Comparison of ENCODE assay signal across 10 mouse cellular contexts in genomic region chr11:97742591-97742990, GRCm38 (mm10). TPM values are rescaled to one million over a fixed set of nuclear protein-coding genes. Genes with fewer than 3 reads are reported as not detected.
A peak's percentile ranks its signal among the peaks of the same experiment; 100 is the strongest.
DNase-seq lines count a peak whose midpoint lies in the region; ATAC-seq and TF ChIP-seq lines count a peak whose summit lies in the region.
"Had no signal": no experiment of that assay in that cellular context is flagged by ENCODE, and none has a peak within 500 bp of the region (broad histone marks: within the 10 kb centered on the region; RNA-seq: fewer than 3 reads in every experiment).

No protein-coding gene starts in this region.

- H3K4me2 ChIP-seq in heart, embryonic 13.5 days, result peak overlapping the region; percentile 92
- H3K4me2 ChIP-seq in forebrain, embryonic 14.5 days (ENCODE audit: low read length), result peak overlapping the region; percentile 66
- peak overlapping the region; percentile 91; the same call in 1 of the 2 replicates for H3K4me2 ChIP-seq in liver, embryonic 14.5 days (ENCODE audit: low read depth)

- no peak overlapping the region for H3K27ac ChIP-seq in heart, embryonic 13.5 days (replicated peaks)
- H3K27ac ChIP-seq in forebrain, embryonic 14.5 days (ENCODE audit: low read depth, low read length), result no peak overlapping the region
- no peak overlapping the region for H3K27ac ChIP-seq in liver, embryonic 14.5 days

- DNase-seq in heart, postnatal 4 days, result no peak
- DNase-seq in B cell, adult 2 months, result peak; percentile 32 to 37
- DNase-seq in forebrain, embryonic 14.5 days (ENCODE audit: low spot score), result no peak
- DNase-seq in liver, embryonic 14.5 days (ENCODE audit: low read depth in 3 of 3, low spot score in 3 of 3), result no peak
- no peak for DNase-seq in frontal cortex, postnatal 14 days (ENCODE audit: low spot score in 2 of 2)
- no peak for DNase-seq in urinary bladder, adult 2 months (ENCODE audit: low spot score)
- no peak for DNase-seq in lung, adult 2 months
- DNase-seq: thymus, adult 18-20 months had no signal

- no peaks in the 10 kb centered on the region for H3K27me3 ChIP-seq in heart, embryonic 13.5 days (replicated peaks)
- H3K27me3 ChIP-seq in forebrain, embryonic 14.5 days (replicated peaks; ENCODE audit: control insufficient read depth, insufficient read depth, low read length), result no peaks in the 10 kb centered on the region
- no peaks in the 10 kb centered on the region for H3K27me3 ChIP-seq in liver, embryonic 14.5 days (ENCODE audit: control insufficient read depth, insufficient read depth, low read length)

- TF ChIP-seq POLR2A in lung, adult 2 months (IDR thresholded peaks at IDR 0.05; ENCODE audit: borderline replicate concordance, extremely low read depth, low read depth, low read length), result no peak

- peaks cover 31% of the 10 kb centered on the region for H3K4me1 ChIP-seq in heart, embryonic 13.5 days
- peaks cover 15% of the 10 kb centered on the region for H3K4me1 ChIP-seq in forebrain, embryonic 14.5 days (ENCODE audit: control insufficient read depth, insufficient read depth, low read length)
- peaks cover 6 to 20% of the 10 kb centered on the region in 2 experiments; a peak in 3 of 4 replicates for H3K4me1 ChIP-seq in liver, embryonic 14.5 days (replicated peaks; ENCODE audit: control insufficient read depth in 2 of 2, insufficient read depth in 2 of 2, low read length in 1 of 2)
- peaks cover 10% of the 10 kb centered on the region for H3K4me1 ChIP-seq in lung, adult 2 months (ENCODE audit: control insufficient read depth, insufficient read depth, low read length)

- peak overlapping the region; percentile 94 for H3K9ac ChIP-seq in heart, embryonic 13.5 days
- H3K9ac ChIP-seq in forebrain, embryonic 14.5 days (ENCODE audit: low read length), result peak overlapping the region; percentile 29; the same call in 1 of the 2 replicates
- no peak overlapping the region for H3K9ac ChIP-seq in liver, embryonic 14.5 days (replicated peaks)

- no peak for TF ChIP-seq CTCF in liver, embryonic 14.5 days (IDR thresholded peaks at IDR 0.05; ENCODE audit: low read depth)
- no peak for TF ChIP-seq CTCF in lung, adult 2 months (IDR thresholded peaks at IDR 0.05; ENCODE audit: insufficient read depth, low read length)

- H3K4me3 ChIP-seq in heart, embryonic 13.5 days, result peak overlapping the region; percentile 88; the same call in 1 of the 2 replicates
- no peak overlapping the region for H3K4me3 ChIP-seq in forebrain, embryonic 14.5 days (ENCODE audit: low read depth, low read length)
- H3K4me3 ChIP-seq in liver, embryonic 14.5 days (ENCODE audit: insufficient read depth in 1 of 2, low read depth in 2 of 2, low read length in 2 of 2), result no peak overlapping the region; a peak in 1 of 4 replicates
- H3K4me3 ChIP-seq in lung, adult 2 months (replicated peaks; ENCODE audit: extremely low read depth, low read depth, low read length), result no peak overlapping the region

- no peak for ATAC-seq in heart, embryonic 13.5 days (ENCODE audit: extremely low read depth, insufficient number of reproducible peaks, low FRiP score, low TSS enrichment)
- ATAC-seq in forebrain, embryonic 14.5 days, result no peak
- ATAC-seq in liver, embryonic 14.5 days (ENCODE audit: insufficient read depth), result no peak

- no peak for TF ChIP-seq EP300 in liver, embryonic 14.5 days (IDR thresholded peaks at IDR 0.05; ENCODE audit: low read depth)

- 0 out of 2 replicates have a peak, but pooled peaks cover 2% of the 10 kb centered on the region for H3K9me3 ChIP-seq in heart, embryonic 13.5 days
- H3K9me3 ChIP-seq in forebrain, embryonic 14.5 days (replicated peaks; ENCODE audit: control insufficient read depth, low read length), result no peaks in the 10 kb centered on the region
- H3K9me3 ChIP-seq in liver, embryonic 14.5 days (ENCODE audit: control insufficient read depth, low read length), result no peaks in the 10 kb centered on the region

- WGBS in heart, embryonic 13.5 days, result 80% methylated on average over 9 of the region's 9 CpGs
- 69% methylated on average over 9 of the region's 9 CpGs for WGBS in forebrain, embryonic 14.5 days
- WGBS in liver, embryonic 14.5 days (ENCODE audit: insufficient replicate concordance), result 67% methylated on average over 9 of the region's 9 CpGs
- WGBS in lung, adult 2 months, result 80% methylated on average over 9 of the region's 9 CpGs

- peaks cover 28% of the 10 kb centered on the region for H3K36me3 ChIP-seq in heart, embryonic 13.5 days
- peaks cover 17% of the 10 kb centered on the region for H3K36me3 ChIP-seq in forebrain, embryonic 14.5 days (ENCODE audit: control insufficient read depth, insufficient read depth, low read length)
- peaks cover 7% of the 10 kb centered on the region for H3K36me3 ChIP-seq in liver, embryonic 14.5 days (replicated peaks; ENCODE audit: control insufficient read depth, insufficient read depth, low read depth)

RNA-seq across cellular contexts. Expression of gene Pip4k2b, which starts 1.9 kb away (rescaled TPM):
- polyA plus RNA-seq in heart, embryonic 13.5 days (2015; fragmentation: Nextera tagmentation; extraction: Ambion mirVana), result 0.90 and 1.0 TPM in 2 replicates
- total RNA-seq in heart, postnatal 4 days (2021), result 10 to 100 TPM; 19.8 to 21.5 TPM
- polyA plus RNA-seq in forebrain, embryonic 14.5 days (2014; fragmentation: Nextera tagmentation; extraction: Ambion mirVana), result 6.0 and 6.9 TPM in 2 replicates
- 4.4 and 5.0 TPM in 2 replicates for polyA plus RNA-seq in liver, embryonic 14.5 days (2012; rRNA removed)
- 0.56 and 0.61 TPM in 2 replicates for polyA plus RNA-seq in liver, embryonic 14.5 days (2014; fragmentation: Nextera tagmentation; extraction: Ambion mirVana)
- 17.2 and 19.1 TPM in 2 replicates for polyA plus RNA-seq in urinary bladder, adult 2 months (2012; rRNA removed)
- 11.9 and 14.6 TPM in 2 replicates for polyA plus RNA-seq in lung, adult 2 months (2012; rRNA removed)

RNA-seq across cellular contexts. Expression of gene Cwc25, which starts 23.8 kb away (rescaled TPM):
- polyA plus RNA-seq in heart, embryonic 13.5 days (2015; fragmentation: Nextera tagmentation; extraction: Ambion mirVana), result 10.2 and 10.5 TPM in 2 replicates
- 10 to 100 TPM; 10.8 to 11.7 TPM for total RNA-seq in heart, postnatal 4 days (2021)
- 9.9 and 11.1 TPM in 2 replicates for polyA plus RNA-seq in forebrain, embryonic 14.5 days (2014; fragmentation: Nextera tagmentation; extraction: Ambion mirVana)
- 4.5 and 5.7 TPM in 2 replicates for polyA plus RNA-seq in liver, embryonic 14.5 days (2012; rRNA removed)
- 3.5 and 4.5 TPM in 2 replicates for polyA plus RNA-seq in liver, embryonic 14.5 days (2014; fragmentation: Nextera tagmentation; extraction: Ambion mirVana)
- polyA plus RNA-seq in urinary bladder, adult 2 months (2012; rRNA removed), result 15.3 and 16.6 TPM in 2 replicates
- 7.0 and 11.6 TPM in 2 replicates for polyA plus RNA-seq in lung, adult 2 months (2012; rRNA removed)

RNA-seq across cellular contexts. Expression of gene 1700001P01Rik, which starts 33.1 kb away (rescaled TPM):
- not detected in 2 replicates for polyA plus RNA-seq in heart, embryonic 13.5 days (2015; fragmentation: Nextera tagmentation; extraction: Ambion mirVana)
- under 1 TPM in 1 of 2 experiments, not detected in 1; 0.45 TPM for total RNA-seq in heart, postnatal 4 days (2021)
- 0.50 TPM in 1 of 2 replicates, not detected in the other for polyA plus RNA-seq in forebrain, embryonic 14.5 days (2014; fragmentation: Nextera tagmentation; extraction: Ambion mirVana)
- polyA plus RNA-seq in liver, embryonic 14.5 days (2012; rRNA removed), result 0.08 TPM in 1 of 2 replicates, not detected in the other
- not detected in 2 replicates for polyA plus RNA-seq in liver, embryonic 14.5 days (2014; fragmentation: Nextera tagmentation; extraction: Ambion mirVana)
- polyA plus RNA-seq in urinary bladder, adult 2 months (2012; rRNA removed), result 0.13 and 0.41 TPM in 2 replicates
- polyA plus RNA-seq in lung, adult 2 months (2012; rRNA removed), result 0.22 TPM in 1 of 2 replicates, not detected in the other
- total RNA-seq: megakaryocyte-erythroid progenitor cell, adult 5-6 weeks had no signal

RNA-seq across cellular contexts. Expression of gene Psmb3, which starts 39.4 kb away (rescaled TPM):
- 371 and 445 TPM in 2 replicates for polyA plus RNA-seq in heart, embryonic 13.5 days (2015; fragmentation: Nextera tagmentation; extraction: Ambion mirVana)
- 100 to 1,000 TPM; 186 to 196 TPM for total RNA-seq in heart, postnatal 4 days (2021)
- polyA plus RNA-seq in forebrain, embryonic 14.5 days (2014; fragmentation: Nextera tagmentation; extraction: Ambion mirVana), result 530 and 674 TPM in 2 replicates
- 197 and 261 TPM in 2 replicates for polyA plus RNA-seq in liver, embryonic 14.5 days (2012; rRNA removed)
- 318 and 330 TPM in 2 replicates for polyA plus RNA-seq in liver, embryonic 14.5 days (2014; fragmentation: Nextera tagmentation; extraction: Ambion mirVana)
- 264 and 322 TPM in 2 replicates for polyA plus RNA-seq in urinary bladder, adult 2 months (2012; rRNA removed)
- 214 and 264 TPM in 2 replicates for polyA plus RNA-seq in lung, adult 2 months (2012; rRNA removed)

RNA-seq across cellular contexts. Expression of gene Rpl23, which starts 39.6 kb away (rescaled TPM):
- polyA plus RNA-seq in heart, embryonic 13.5 days (2015; fragmentation: Nextera tagmentation; extraction: Ambion mirVana), result 376 and 393 TPM in 2 replicates
- total RNA-seq in heart, postnatal 4 days (2021), result 100 to 1,000 TPM; 738 to 764 TPM
- polyA plus RNA-seq in forebrain, embryonic 14.5 days (2014; fragmentation: Nextera tagmentation; extraction: Ambion mirVana), result 348 and 451 TPM in 2 replicates
- 229 and 484 TPM in 2 replicates for polyA plus RNA-seq in liver, embryonic 14.5 days (2012; rRNA removed)
- polyA plus RNA-seq in liver, embryonic 14.5 days (2014; fragmentation: Nextera tagmentation; extraction: Ambion mirVana), result 485 and 502 TPM in 2 replicates
- polyA plus RNA-seq in urinary bladder, adult 2 months (2012; rRNA removed), result 911 and 1,027 TPM in 2 replicates
- polyA plus RNA-seq in lung, adult 2 months (2012; rRNA removed), result 81.7 and 95.5 TPM in 2 replicates

Comparison
In these comparisons a context has a peak if more than half of its experiments do, and no peak if none do; other contexts are left out.
1. DNase-seq: peak in B cell, adult 2 months (2 of 2); none in heart, postnatal 4 days (single experiment), forebrain, embryonic 14.5 days (single experiment), liver, embryonic 14.5 days (0 of 3), frontal cortex, postnatal 14 days (0 of 2), urinary bladder, adult 2 months (single experiment) and lung, adult 2 months (single experiment).
2. Peak in every context shown above with its lines, with median percentiles within 50 percentile points of each other: H3K4me2 ChIP-seq.